Mouse (Mus musculus) adrenal gland, adult (tissue): ENCODE results near the gene Npnt.
A peak's percentile ranks its signal among the peaks of the same experiment; 100 is the strongest.

ENCODE experiments used
- DNase-seq, 2 experiments: peaks; one replicate each; pipeline ENCODE4 v3.0.0; 2022 to 2023; ENCODE audit warnings: low spot score in 1 of 2; ENCODE audit not compliant: inconsistent age in 2 of 2

Npnt gene

GRCm38 (mm10) chr3:132859573-132859972, 90.5 kb downstream of the Npnt start:
- no peak for DNase-seq

- no peak for DNase-seq
These were observed 91.2 kb downstream of the Npnt start for GRCm38 (mm10) chr3:132858849-132859248.

GRCm38 (mm10) chr3:132856651-132857050, 93.4 kb downstream of the Npnt start:
- DNase-seq, result no peak

GRCm38 (mm10) chr3:132855458-132856212, 94.5 kb downstream of the Npnt start:
- no peak for DNase-seq

- DNase-seq, result no peak
These were observed 95.8 kb downstream of the Npnt start for GRCm38 (mm10) chr3:132854271-132854670.

- DNase-seq, result peak in 1 of 2 experiments; percentile 47
These were observed 98.0 kb downstream of the Npnt start for GRCm38 (mm10) chr3:132851841-132852728.

- DNase-seq, result no peak
These were observed 98.7 kb downstream of the Npnt start for GRCm38 (mm10) chr3:132851417-132851816.

- DNase-seq, result no peak
These were observed 99.7 kb downstream of the Npnt start for GRCm38 (mm10) chr3:132850431-132850830.

- no peak for DNase-seq
These were observed 100.4 kb downstream of the Npnt start for GRCm38 (mm10) chr3:132849669-132850068.

- no peak for DNase-seq
These were observed 107.4 kb downstream of the Npnt start for GRCm38 (mm10) chr3:132842676-132843075.

GRCm38 (mm10) chr3:132839516-132839915, 110.6 kb downstream of the Npnt start:
- no peak for DNase-seq

- no peak for DNase-seq
These were observed 111.3 kb downstream of the Npnt start for GRCm38 (mm10) chr3:132838656-132839417.

- no peak for DNase-seq
These were observed 113.0 kb downstream of the Npnt start for GRCm38 (mm10) chr3:132837134-132837533.

GRCm38 (mm10) chr3:132835118-132835794, 114.8 kb downstream of the Npnt start:
- DNase-seq, result no peak
